Mouse (Mus musculus) embryonic fibroblast, embryonic 13.5 days (primary cell): ENCODE measurements around the gene Cfap97d2.
A peak's percentile ranks its signal among the peaks of the same experiment; 100 is the strongest.

Experiments
- CTCF ChIP-seq: IDR thresholded peaks from 2 replicates; pipeline ENCODE4 v1.5.1; 2011; ENCODE audit warnings: mild to moderate bottlenecking, control low read depth, low read length, moderate library complexity, borderline replicate concordance; ENCODE audit not compliant: insufficient read depth
- POLR2A ChIP-seq: IDR thresholded peaks from 2 replicates; pipeline ENCODE4 v1.6.1; 2011; ENCODE audit warnings: low read depth, mild to moderate bottlenecking, control low read depth, low read length, moderate library complexity

- TF ChIP-seq CTCF (peak; percentile 12; the same call in 1 of the 2 replicates), POLR2A (no peak; the same call in 1 of the 2 replicates)
These were observed 28.8 kb upstream of the Cfap97d2 start for GRCm38 (mm10) chr8:13676701-13677412.
